9 mouse cellular contexts compared by ENCODE assay signal in genomic region chr7:98783521-98783920, GRCm38 (mm10). TPM values are rescaled to one million over a fixed set of nuclear protein-coding genes. Genes with fewer than 3 reads are reported as not detected.
A peak's percentile ranks its signal among the peaks of the same experiment; 100 is the strongest.
DNase-seq lines count a peak whose midpoint lies in the region; ATAC-seq and TF ChIP-seq lines count a peak whose summit lies in the region.
"Had no signal": no experiment of that assay in that cellular context is flagged by ENCODE, and none has a peak within 500 bp of the region (broad histone marks: within the 10 kb centered on the region; RNA-seq: fewer than 3 reads in every experiment).

No protein-coding gene starts in this region.

- H3K4me3 ChIP-seq in lung, embryonic 14.5 days (ENCODE audit: low read depth, low read length): no peak overlapping the region
- no peak overlapping the region for H3K4me3 ChIP-seq in hindbrain, embryonic 16.5 days (ENCODE audit: low read length)
- no peak overlapping the region for H3K4me3 ChIP-seq in neural tube, embryonic 15.5 days (replicated peaks)
- H3K4me3 ChIP-seq: myocyte had no signal

- H3K36me3 ChIP-seq in lung, embryonic 14.5 days (ENCODE audit: insufficient read depth): no peaks in the 10 kb centered on the region
- H3K36me3 ChIP-seq in hindbrain, embryonic 16.5 days (ENCODE audit: control insufficient read depth, insufficient read depth, low read length): no peaks in the 10 kb centered on the region
- no peaks in the 10 kb centered on the region for H3K36me3 ChIP-seq in neural tube, embryonic 15.5 days

- H3K27me3 ChIP-seq in lung, embryonic 14.5 days (ENCODE audit: insufficient read depth, low read length): no peaks in the 10 kb centered on the region
- H3K27me3 ChIP-seq in hindbrain, embryonic 16.5 days (replicated peaks; ENCODE audit: control insufficient read depth, insufficient read depth, low read length): no peaks in the 10 kb centered on the region
- H3K27me3 ChIP-seq in neural tube, embryonic 15.5 days (replicated peaks): peaks cover 5% of the 10 kb centered on the region; the same call in 1 of the 2 replicates

- no peak for ATAC-seq in lung, embryonic 14.5 days (ENCODE audit: insufficient read depth)
- ATAC-seq in hindbrain, embryonic 16.5 days: 0 out of 2 replicates have a peak, but pooled peaks have one; percentile 7
- no peak for ATAC-seq in neural tube, embryonic 15.5 days (ENCODE audit: low FRiP score)

- H3K4me2 ChIP-seq in lung, embryonic 14.5 days: no peak overlapping the region; the same call in 1 of the 2 replicates
- no peak overlapping the region for H3K4me2 ChIP-seq in hindbrain, embryonic 16.5 days (ENCODE audit: low read length)
- no peak overlapping the region for H3K4me2 ChIP-seq in neural tube, embryonic 15.5 days

- peak overlapping the region; percentile 96 for H3K27ac ChIP-seq in lung, embryonic 14.5 days (ENCODE audit: low read depth)
- H3K27ac ChIP-seq in hindbrain, embryonic 16.5 days (ENCODE audit: low read depth, low read length): peak overlapping the region; percentile 55
- H3K27ac ChIP-seq in neural tube, embryonic 15.5 days (replicated peaks): peak overlapping the region; percentile 63; the same call in 1 of the 2 replicates

- peaks cover 29% of the 10 kb centered on the region for H3K4me1 ChIP-seq in lung, embryonic 14.5 days (ENCODE audit: insufficient read depth)
- H3K4me1 ChIP-seq in hindbrain, embryonic 16.5 days (ENCODE audit: control insufficient read depth, insufficient read depth, low read depth, low read length): peaks cover 18% of the 10 kb centered on the region
- peaks cover 18% of the 10 kb centered on the region for H3K4me1 ChIP-seq in neural tube, embryonic 15.5 days

- 38% methylated on average over 5 of the region's 5 CpGs for WGBS in lung, embryonic 14.5 days
- 38% methylated on average over 5 of the region's 5 CpGs for WGBS in hindbrain, embryonic 16.5 days
- WGBS in neural tube, embryonic 15.5 days: 42% methylated on average over 5 of the region's 5 CpGs

- DNase-seq in heart, adult 11 months: peak; percentile 92
- no peak for DNase-seq in heart, postnatal 4 days
- no peak for DNase-seq in lung, embryonic 14.5 days
- no peak for DNase-seq in lung, postnatal 4 days
- DNase-seq in cerebellum, postnatal 10 days: no peak
- DNase-seq in spleen, postnatal 4 days (ENCODE audit: low spot score in 2 of 2): no peak

- no peak for TF ChIP-seq CTCF in lung, embryonic 14.5 days (IDR thresholded peaks at IDR 0.05; ENCODE audit: low read depth)

- H3K9me3 ChIP-seq in lung, embryonic 14.5 days (ENCODE audit: low read depth, low read length): no peaks in the 10 kb centered on the region
- no peaks in the 10 kb centered on the region for H3K9me3 ChIP-seq in hindbrain, embryonic 16.5 days (ENCODE audit: control insufficient read depth, low read length)
- H3K9me3 ChIP-seq in neural tube, embryonic 15.5 days (replicated peaks): no peaks in the 10 kb centered on the region

- peak overlapping the region; percentile 10; the same call in 1 of the 2 replicates for H3K9ac ChIP-seq in lung, embryonic 14.5 days
- H3K9ac ChIP-seq in hindbrain, embryonic 16.5 days (ENCODE audit: low read depth, low read length): no peak overlapping the region
- H3K9ac ChIP-seq in neural tube, embryonic 15.5 days (replicated peaks): no peak overlapping the region

RNA-seq across cellular contexts. Expression of gene Wnt11, which starts 51.4 kb away (rescaled TPM):
- 1 to 10 TPM; 4.4 to 5.7 TPM for total RNA-seq in heart, postnatal 4 days (2021)
- 21.4 and 21.5 TPM in 2 replicates for polyA plus RNA-seq in lung, embryonic 14.5 days (2014; fragmentation: Nextera tagmentation; extraction: Ambion mirVana)
- polyA plus RNA-seq in hindbrain, embryonic 16.5 days (2015; fragmentation: Nextera tagmentation; extraction: Ambion mirVana): 1.4 and 2.7 TPM in 2 replicates
- 1.9 and 2.5 TPM in 2 replicates for polyA plus RNA-seq in neural tube, embryonic 15.5 days (2015; fragmentation: Nextera tagmentation; extraction: Ambion mirVana)
